Mouse (Mus musculus): ENCODE measurements around the gene Cyth2. TPM values are rescaled to one million over a fixed set of nuclear protein-coding genes. Genes with fewer than 3 reads are reported as not detected.
A peak's percentile ranks its signal among the peaks of the same experiment; 100 is the strongest.

Gene Cyth2
- polyA plus RNA-seq, 1 experiment from 2014 or later: 24.2 TPM

DNA sequence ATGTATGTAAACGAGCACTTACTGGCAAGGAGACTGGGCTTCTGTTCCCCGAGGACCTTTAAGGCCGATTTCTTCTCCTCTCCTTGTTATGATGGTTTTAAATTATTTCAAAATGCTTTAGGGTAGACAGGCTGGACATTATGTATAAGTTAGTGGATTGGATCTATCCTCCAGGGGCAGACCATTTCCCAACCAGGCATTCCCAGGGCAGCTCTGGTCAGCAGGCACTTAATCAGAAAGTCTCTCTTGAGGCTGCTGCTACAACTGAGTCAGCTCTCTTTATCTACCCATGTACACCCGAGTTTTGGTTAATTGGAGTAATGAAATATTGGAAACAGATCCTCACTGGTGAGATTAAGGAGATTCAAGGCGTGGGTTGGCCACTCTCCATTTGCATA is 16.7 kb upstream of the Cyth2 start:
- peak overlapping the region; percentile 82 for H3K4me2 ChIP-seq (ENCODE audit: low read depth, low read length)
- no peak for ATAC-seq
- no peak overlapping the region for H3K9ac ChIP-seq (replicated peaks)
- no peak for DNase-seq
- TF ChIP-seq EP300 (IDR thresholded peaks at IDR 0.05; ENCODE audit: low read depth) (no peak), CTCF (IDR thresholded peaks at IDR 0.05; ENCODE audit: low read depth) (no peak)
- H3K4me1 ChIP-seq (ENCODE audit: insufficient read depth): peaks cover 14% of the 10 kb centered on the region
- peaks cover 21% of the 10 kb centered on the region for H3K36me3 ChIP-seq (replicated peaks; ENCODE audit: insufficient read depth, low read length)
- H3K27me3 ChIP-seq (ENCODE audit: insufficient read depth, low read length): peaks cover 42% of the 10 kb centered on the region
- peak overlapping the region; percentile 89 for H3K4me3 ChIP-seq (ENCODE audit: low read depth, low read length)
- 18% methylated on average over 5 of the region's 5 CpGs for WGBS (ENCODE audit: insufficient replicate concordance)
- no peaks in the 10 kb centered on the region for H3K9me3 ChIP-seq (ENCODE audit: low read length)
- H3K27ac ChIP-seq (ENCODE audit: low read depth): no peak overlapping the region

DNA sequence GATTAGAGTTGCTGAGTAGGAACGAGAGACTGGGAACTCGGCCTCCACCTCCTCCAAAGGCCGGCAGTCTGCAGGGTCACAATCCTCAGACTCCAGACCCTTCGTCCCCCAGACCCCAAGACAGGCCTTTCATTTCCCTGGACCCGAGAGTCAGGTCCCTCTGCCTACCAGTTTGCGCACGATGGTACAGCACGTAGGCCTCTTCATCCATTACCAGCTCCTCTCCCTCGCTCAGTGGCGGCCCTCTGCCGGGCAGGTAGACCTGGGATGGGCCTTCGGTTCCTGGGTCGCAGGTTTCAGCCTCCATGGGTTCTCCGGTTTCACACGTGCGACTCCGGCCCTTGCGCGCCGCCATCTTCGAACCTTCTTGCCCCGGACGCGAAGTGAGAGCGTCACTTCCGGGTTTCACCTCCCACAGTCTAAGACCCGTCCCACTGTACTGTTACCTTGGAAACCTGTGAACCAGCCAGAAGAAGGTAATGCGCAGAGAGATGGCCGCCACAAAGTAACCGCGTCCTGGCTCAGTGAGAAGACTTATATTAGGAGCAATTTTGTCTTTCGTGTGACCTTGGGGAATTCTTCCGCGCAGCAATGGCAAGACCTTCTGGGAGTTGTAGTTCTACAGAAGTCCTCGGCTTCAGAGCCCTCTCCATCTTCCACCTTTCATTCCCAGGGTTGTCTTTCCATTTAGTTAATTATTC is 16.2 kb upstream of the Cyth2 start, which contains the start of gene Grwd1:
TSS of gene Grwd1 (minus strand) at position 518 of the 701 bp plus-strand sequence.
- Histone ChIP-seq H3K4me1 (ENCODE audit: insufficient read depth) (peaks cover 14% of the 10 kb centered on the region), H3K9ac (replicated peaks) (peak within 1 kb of the TSS; percentile 67), H3K27me3 (ENCODE audit: insufficient read depth, low read length) (peaks cover 42% of the 10 kb centered on the region), H3K9me3 (ENCODE audit: low read length) (no peaks in the 10 kb centered on the region), H3K4me3 (ENCODE audit: low read depth, low read length) (peak within 1 kb of the TSS; percentile 89), H3K27ac (ENCODE audit: low read depth) (no peak within 1 kb of the TSS), H3K4me2 (ENCODE audit: low read depth, low read length) (peak within 1 kb of the TSS; percentile 82), H3K36me3 (replicated peaks; ENCODE audit: insufficient read depth, low read length) (peaks cover 25% of the 10 kb centered on the region)
- under 1% methylated on average over 35 of the region's 35 CpGs for WGBS (ENCODE audit: insufficient replicate concordance)
- no peak for TF ChIP-seq CTCF (IDR thresholded peaks at IDR 0.05; ENCODE audit: low read depth)
- no peak for TF ChIP-seq EP300 (IDR thresholded peaks at IDR 0.05; ENCODE audit: low read depth)
- ATAC-seq (peak; percentile 90), DNase-seq (peak; percentile 87)

DNA sequence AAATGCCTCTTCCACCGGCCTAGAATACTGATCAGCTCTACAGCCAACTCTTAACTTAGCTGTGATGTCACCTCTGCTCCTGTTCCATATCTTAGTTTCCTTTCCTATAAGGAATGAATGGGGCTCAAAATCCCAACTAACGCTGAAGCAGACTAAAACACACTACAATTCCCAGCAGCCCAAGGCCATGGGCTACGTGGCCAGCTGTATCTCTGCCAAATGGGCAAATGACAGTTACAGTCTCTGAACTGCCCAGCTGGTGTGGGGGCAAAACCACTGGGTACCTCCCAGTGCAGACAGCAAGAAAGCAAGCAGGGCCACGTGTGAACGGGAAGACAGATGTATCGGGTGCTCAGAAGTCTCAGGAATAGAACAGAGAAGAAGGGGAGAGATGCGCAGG is 12.2 kb upstream of the Cyth2 start:
- DNase-seq (no peak), ATAC-seq (no peak)
- Histone ChIP-seq H3K4me1 (ENCODE audit: insufficient read depth) (peaks cover 14% of the 10 kb centered on the region), H3K4me3 (ENCODE audit: low read depth, low read length) (no peak overlapping the region), H3K27me3 (ENCODE audit: insufficient read depth, low read length) (peaks cover 7% of the 10 kb centered on the region), H3K27ac (ENCODE audit: low read depth) (no peak overlapping the region), H3K9ac (replicated peaks) (no peak overlapping the region), H3K36me3 (replicated peaks; ENCODE audit: insufficient read depth, low read length) (peaks cover 31% of the 10 kb centered on the region), H3K4me2 (ENCODE audit: low read depth, low read length) (no peak overlapping the region), H3K9me3 (ENCODE audit: low read length) (no peaks in the 10 kb centered on the region)
- TF ChIP-seq EP300 (IDR thresholded peaks at IDR 0.05; ENCODE audit: low read depth): no peak
- 85% methylated on average over 7 of the region's 7 CpGs for WGBS (ENCODE audit: insufficient replicate concordance)

DNA sequence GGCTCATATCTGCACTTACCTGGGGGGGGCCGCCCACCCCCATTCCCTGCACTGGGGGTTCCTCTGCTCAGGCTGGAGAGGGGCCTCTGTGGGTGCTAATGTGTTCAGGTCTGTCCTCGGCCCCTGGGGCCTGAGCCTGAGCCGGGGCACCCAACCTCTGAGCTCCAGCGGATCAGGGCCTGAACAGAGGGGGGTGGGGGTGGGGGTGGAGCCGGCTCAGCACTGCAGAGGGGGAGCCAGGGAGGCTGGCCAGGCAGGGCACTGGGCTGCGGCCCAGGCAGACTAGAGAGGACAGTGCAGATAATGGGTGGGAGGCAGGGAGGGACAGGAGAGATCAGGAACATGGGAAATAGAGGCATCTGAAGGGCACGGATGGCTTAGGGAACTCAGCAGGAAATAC is 10.2 kb upstream of the Cyth2 start, which contains the start of gene Kcnj14:
TSS of gene Kcnj14 (minus strand) at position 185 of the 400 bp plus-strand sequence.
- Histone ChIP-seq H3K4me1 (ENCODE audit: insufficient read depth) (peaks cover under 1% of the 10 kb centered on the region), H3K4me3 (ENCODE audit: low read depth, low read length) (no peak within 1 kb of the TSS), H3K27ac (ENCODE audit: low read depth) (no peak within 1 kb of the TSS), H3K4me2 (ENCODE audit: low read depth, low read length) (no peak within 1 kb of the TSS), H3K36me3 (replicated peaks; ENCODE audit: insufficient read depth, low read length) (peaks cover 31% of the 10 kb centered on the region), H3K9ac (replicated peaks) (no peak within 1 kb of the TSS), H3K9me3 (ENCODE audit: low read length) (no peaks in the 10 kb centered on the region), H3K27me3 (ENCODE audit: insufficient read depth, low read length) (0 out of 2 replicates have a peak, but pooled peaks cover 2% of the 10 kb centered on the region)
- WGBS (ENCODE audit: insufficient replicate concordance): 60% methylated on average over 7 of the region's 7 CpGs
- TF ChIP-seq CTCF (IDR thresholded peaks at IDR 0.05; ENCODE audit: low read depth) (no peak), EP300 (IDR thresholded peaks at IDR 0.05; ENCODE audit: low read depth) (no peak)
- ATAC-seq: no peak; the same call in 1 of the 2 replicates
- no peak for DNase-seq

DNA sequence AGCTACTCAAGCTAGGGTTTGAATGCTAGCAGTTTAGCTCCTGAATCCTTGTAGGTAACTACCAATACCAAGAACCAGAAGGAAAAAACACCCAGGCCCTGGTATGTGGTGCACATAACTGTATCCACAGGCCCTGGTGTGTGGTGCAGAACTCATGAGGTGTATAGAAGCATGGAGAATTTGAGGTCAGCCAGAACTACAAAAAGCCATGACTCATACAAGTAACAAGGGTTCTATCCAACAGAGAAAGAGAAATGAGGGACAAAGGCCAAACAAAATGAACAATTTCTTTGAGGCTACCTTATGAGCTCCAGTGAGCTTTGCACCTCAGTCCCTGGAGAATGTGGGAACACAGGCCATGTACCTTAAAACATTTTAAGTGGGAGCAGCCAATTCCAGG is 6.5 kb upstream of the Cyth2 start:
- ATAC-seq (no peak), DNase-seq (no peak)
- H3K4me2 ChIP-seq (ENCODE audit: low read depth, low read length): no peak overlapping the region
- H3K27me3 ChIP-seq (ENCODE audit: insufficient read depth, low read length): 0 out of 2 replicates have a peak, but pooled peaks cover 2% of the 10 kb centered on the region
- H3K36me3 ChIP-seq (replicated peaks; ENCODE audit: insufficient read depth, low read length): peaks cover 9% of the 10 kb centered on the region
- H3K9ac ChIP-seq (replicated peaks): no peak overlapping the region
- no peaks in the 10 kb centered on the region for H3K9me3 ChIP-seq (ENCODE audit: low read length)
- H3K27ac ChIP-seq (ENCODE audit: low read depth): no peak overlapping the region
- H3K4me1 ChIP-seq (ENCODE audit: insufficient read depth): no peaks in the 10 kb centered on the region
- TF ChIP-seq EP300 (IDR thresholded peaks at IDR 0.05; ENCODE audit: low read depth) (no peak), CTCF (IDR thresholded peaks at IDR 0.05; ENCODE audit: low read depth) (no peak)
- H3K4me3 ChIP-seq (ENCODE audit: low read depth, low read length): no peak overlapping the region

DNA sequence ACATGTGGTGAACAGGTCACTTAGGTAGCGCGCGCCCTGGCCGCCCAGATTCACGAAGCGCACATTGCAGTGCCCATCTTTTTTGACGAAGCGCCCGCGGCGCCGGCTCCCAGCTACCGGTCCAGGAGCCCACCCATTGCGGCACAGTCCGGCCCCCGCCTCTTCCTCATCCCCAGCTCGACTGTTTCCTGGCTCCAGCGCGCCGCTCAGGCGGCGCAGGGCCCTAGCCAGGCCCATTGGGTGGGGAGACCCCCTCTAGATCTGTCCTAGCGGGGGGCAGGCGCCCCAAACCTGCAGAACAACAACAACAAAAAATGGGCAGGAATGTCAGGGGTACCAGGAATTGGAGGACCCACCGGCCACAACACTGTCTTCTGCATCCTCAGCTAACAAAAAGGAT is 5.5 kb upstream of the Cyth2 start:
- WGBS (ENCODE audit: insufficient replicate concordance): 12% methylated on average over 25 of the region's 25 CpGs
- H3K4me3 ChIP-seq (ENCODE audit: low read depth, low read length): no peak overlapping the region
- ATAC-seq: no peak

More for the DNA sequence above, 5.5 kb upstream of the Cyth2 start:
- Histone ChIP-seq H3K27ac (ENCODE audit: low read depth) (no peak overlapping the region), H3K4me1 (ENCODE audit: insufficient read depth) (peaks cover 2% of the 10 kb centered on the region; the same call in 1 of the 2 replicates), H3K9ac (replicated peaks) (no peak overlapping the region), H3K9me3 (ENCODE audit: low read length) (no peaks in the 10 kb centered on the region), H3K36me3 (replicated peaks; ENCODE audit: insufficient read depth, low read length) (no peaks in the 10 kb centered on the region; the same call in 1 of the 2 replicates), H3K4me2 (ENCODE audit: low read depth, low read length) (no peak overlapping the region), H3K27me3 (ENCODE audit: insufficient read depth, low read length) (0 out of 2 replicates have a peak, but pooled peaks cover 2% of the 10 kb centered on the region)
- DNase-seq: no peak
- no peak for TF ChIP-seq CTCF (IDR thresholded peaks at IDR 0.05; ENCODE audit: low read depth)
- TF ChIP-seq EP300 (IDR thresholded peaks at IDR 0.05; ENCODE audit: low read depth): no peak

All from liver, postnatal 0 days (tissue).